Mouse (Mus musculus) forebrain, embryonic 15.5 days (tissue): ENCODE data around the gene Ehd2. TPM values are rescaled to one million over a fixed set of nuclear protein-coding genes. Genes with fewer than 3 reads are reported as not detected.
A peak's percentile ranks its signal among the peaks of the same experiment; 100 is the strongest.
"Not testable (repeated sequence)": the region's sequence is repeated elsewhere in the genome, so short reads cannot be mapped to it uniquely, and the experiment has no call there.

Source experiments
- ATAC-seq: fragments of 200-750 bp; cut with Nextera tagmentation; replicated peaks from 2 replicates; pipeline ENCODE4 v1.8.0; 2017; ENCODE audit warnings: mild to moderate bottlenecking, moderate TSS enrichment, moderate library complexity
- H3K27ac ChIP-seq: fragments of 300-500 bp; sonication (generic); replicated peaks from 2 replicates; pipeline ENCODE4 v1.5.1; 2015; ENCODE audit warnings: mild to moderate bottlenecking, inconsistent platforms
- H3K27me3 ChIP-seq: fragments of 300-500 bp; sonication (generic); 2 replicates; pipeline ENCODE4 v1.6.1; 2015; ENCODE audit warnings: inconsistent platforms
- H3K36me3 ChIP-seq: fragments of 300-500 bp; sonication (generic); 2 replicates; pipeline ENCODE4 v1.6.1; 2015; ENCODE audit warnings: mild to moderate bottlenecking, inconsistent platforms
- H3K4me1 ChIP-seq: fragments of 300-500 bp; sonication (generic); 2 replicates; pipeline ENCODE4 v1.6.1; 2015; ENCODE audit warnings: inconsistent platforms
- H3K4me2 ChIP-seq: fragments of 300-500 bp; sonication (generic); replicated peaks from 2 replicates; pipeline ENCODE4 v1.6.1; 2015; ENCODE audit warnings: mild to moderate bottlenecking, inconsistent platforms
- H3K4me3 ChIP-seq: fragments of 300-500 bp; sonication (generic); 2 replicates; pipeline ENCODE4 v1.5.1; 2015; ENCODE audit warnings: mild to moderate bottlenecking, inconsistent platforms
- H3K9ac ChIP-seq: fragments of 300-500 bp; sonication (generic); replicated peaks from 2 replicates; pipeline ENCODE4 v1.6.1; 2015; ENCODE audit warnings: mild to moderate bottlenecking, inconsistent platforms
- H3K9me3 ChIP-seq: fragments of 300-500 bp; sonication (generic); 2 replicates; pipeline ENCODE4 v1.6.1; 2016; ENCODE audit warnings: inconsistent platforms
- WGBS: fragments of 180-500 bp; shearing (Covaris S2); methylation state at CpG from one replicate; pipeline ENCODE4 v1.1.7; 2015; ENCODE audit warnings: mixed read lengths; 5-methylcytosine and 5-hydroxymethylcytosine counted together
- polyA plus RNA-seq: library from polyadenylated mRNA; unstranded; fragments of >200 nt; fragmentation: Nextera tagmentation; extraction: Ambion mirVana; gene quantifications from 2 replicates; pipeline ENCODE4 v1.2.1, GENCODE M21; 2015

The Ehd2 gene
- polyA plus RNA-seq, 1 experiment from 2014 or later, result 3.7 TPM

DNA sequence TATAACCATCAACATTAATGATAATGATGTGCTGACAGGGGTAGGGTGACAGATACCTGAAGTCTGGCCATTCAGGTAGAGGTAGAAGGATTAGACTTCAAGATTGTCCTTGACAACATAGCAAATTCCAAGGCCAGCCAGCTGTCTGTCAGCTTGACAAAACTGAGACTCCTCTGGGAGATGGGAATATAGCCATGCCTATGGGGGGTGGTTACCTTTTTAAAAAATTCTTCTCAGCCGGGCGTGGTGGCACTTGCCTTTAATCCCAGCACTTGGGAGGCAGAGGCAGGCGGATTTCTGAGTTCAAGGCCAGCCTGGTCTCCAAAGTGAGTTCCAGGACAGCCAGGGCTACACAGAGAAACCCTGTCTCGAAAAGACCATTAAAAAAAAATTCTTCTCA is 51.7 kb downstream of the Ehd2 start:
- ATAC-seq, H3K9me3 ChIP-seq, H3K4me2 ChIP-seq, H3K27me3 ChIP-seq, H3K27ac ChIP-seq, H3K4me3 ChIP-seq, H3K9ac ChIP-seq: not testable (repeated sequence)
- Histone ChIP-seq H3K4me1 (peaks cover 11% of the 10 kb centered on the region), H3K36me3 (peaks cover 37% of the 10 kb centered on the region)
- 93% methylated on average over 4 of the region's 4 CpGs for WGBS

DNA sequence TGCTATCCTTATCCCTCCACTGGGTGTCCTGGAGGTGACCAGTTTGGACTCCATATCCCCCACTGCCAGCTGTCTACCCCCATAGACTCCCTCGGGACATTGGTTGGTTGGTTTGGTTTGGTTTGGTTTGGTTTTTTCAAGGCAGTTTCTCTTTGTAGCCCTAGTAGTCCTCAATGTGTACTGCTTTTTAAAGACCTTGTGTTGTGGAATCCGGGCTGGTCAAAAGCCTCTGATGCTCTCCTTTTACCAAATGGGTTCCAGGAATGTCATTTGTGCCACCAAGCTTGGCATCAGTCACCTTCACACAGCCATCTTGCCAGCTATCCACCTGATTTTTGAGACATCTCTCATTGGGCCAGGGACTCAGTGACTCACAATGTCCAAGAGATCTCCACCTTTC is 52.6 kb downstream of the Ehd2 start:
- no peak overlapping the region for H3K9ac ChIP-seq
- no peak overlapping the region for H3K27ac ChIP-seq
- no peak for ATAC-seq

DNA sequence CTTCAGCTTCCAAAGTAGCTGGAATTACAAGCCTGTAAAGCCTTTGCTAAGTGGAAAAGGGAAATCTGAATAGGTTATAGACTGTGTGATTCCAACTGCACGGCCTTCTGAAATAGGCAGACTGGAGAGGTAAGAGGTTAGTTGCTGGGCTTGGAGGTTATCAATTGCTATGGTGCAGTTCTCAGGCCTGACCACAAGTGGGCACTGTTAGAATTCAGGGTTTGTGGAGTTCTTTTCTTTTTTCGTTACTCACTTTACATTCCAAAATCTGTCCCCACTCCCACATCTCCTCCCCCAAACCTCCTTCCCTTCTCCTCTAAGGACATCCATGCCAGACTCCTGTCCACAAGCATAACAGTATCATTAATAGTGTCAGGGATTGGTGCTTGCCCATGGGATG is 53.1 kb downstream of the Ehd2 start:
- WGBS, result 44% methylated on average over 2 of the region's 2 CpGs

More for the DNA sequence above, 52.6 kb downstream of the Ehd2 start:
- Histone ChIP-seq H3K4me1 (peaks cover 1% of the 10 kb centered on the region; the same call in 1 of the 2 replicates), H3K9me3 (no peaks in the 10 kb centered on the region), H3K4me3 (no peak overlapping the region), H3K4me2 (no peak overlapping the region), H3K27me3 (no peaks in the 10 kb centered on the region), H3K36me3 (peaks cover 29% of the 10 kb centered on the region)
- WGBS, result 93% methylated on average over 2 of the region's 2 CpGs

DNA sequence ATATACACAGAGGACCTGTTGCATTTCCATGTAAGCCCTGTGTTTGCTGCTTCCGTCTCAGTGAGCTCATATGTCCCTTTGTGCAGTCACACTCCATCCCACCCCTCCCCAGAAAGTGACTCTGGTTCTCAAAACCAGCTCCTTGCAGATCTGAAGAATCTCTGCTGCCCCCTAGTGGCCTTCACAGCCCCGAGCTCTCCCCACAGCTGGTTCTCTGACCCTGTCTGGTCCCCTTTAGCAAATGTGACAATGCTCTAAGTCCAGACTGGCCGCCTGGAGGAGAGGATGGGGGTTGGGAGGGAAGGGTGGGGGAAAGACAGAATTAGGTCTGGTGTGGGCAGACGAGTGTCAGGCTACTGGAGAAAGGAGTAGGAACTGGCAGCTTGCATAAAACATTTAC is 55.2 kb downstream of the Ehd2 start:
- Histone ChIP-seq H3K27me3 (no peaks in the 10 kb centered on the region), H3K9me3 (no peaks in the 10 kb centered on the region), H3K4me2 (no peak overlapping the region), H3K27ac (no peak overlapping the region), H3K9ac (no peak overlapping the region), H3K4me3 (no peak overlapping the region), H3K4me1 (no peaks in the 10 kb centered on the region), H3K36me3 (peaks cover 10% of the 10 kb centered on the region)
- 0% methylated on average over 4 of the region's 4 CpGs for WGBS
- ATAC-seq, result peak; percentile 64

More for the DNA sequence above, 53.1 kb downstream of the Ehd2 start:
- no peak for ATAC-seq
- Histone ChIP-seq H3K4me3 (no peak overlapping the region), H3K4me1 (no peaks in the 10 kb centered on the region), H3K9ac (no peak overlapping the region), H3K4me2 (no peak overlapping the region), H3K9me3 (no peaks in the 10 kb centered on the region), H3K27ac (no peak overlapping the region), H3K27me3 (no peaks in the 10 kb centered on the region), H3K36me3 (peaks cover 24% of the 10 kb centered on the region)

DNA sequence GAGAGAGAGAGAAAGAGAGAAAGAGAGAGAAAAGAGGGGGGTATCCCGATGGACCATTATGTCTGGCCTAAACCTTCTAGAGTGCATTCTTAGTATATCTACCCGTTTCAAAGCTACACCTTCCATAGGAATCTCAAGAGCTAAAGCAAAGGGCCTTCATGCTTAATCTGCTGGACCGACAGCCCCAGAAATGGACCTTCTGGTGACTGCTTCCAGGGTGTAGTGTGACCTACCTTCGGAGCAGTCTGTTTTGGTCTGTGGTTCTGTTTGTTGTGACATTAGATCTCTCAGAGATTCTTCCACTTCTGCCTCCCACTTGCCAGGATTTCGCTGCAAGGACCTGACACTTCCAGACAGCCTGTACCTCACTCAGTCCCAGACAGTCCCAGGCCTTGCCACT is 56.8 kb downstream of the Ehd2 start:
- H3K4me1 ChIP-seq, result no peaks in the 10 kb centered on the region
- no peaks in the 10 kb centered on the region for H3K9me3 ChIP-seq
- WGBS, result 89% methylated on average over 5 of the region's 5 CpGs
- no peak overlapping the region for H3K4me2 ChIP-seq
- no peak overlapping the region for H3K4me3 ChIP-seq
- no peaks in the 10 kb centered on the region for H3K27me3 ChIP-seq
- H3K36me3 ChIP-seq, result no peaks in the 10 kb centered on the region
- ATAC-seq, result no peak
- no peak overlapping the region for H3K27ac ChIP-seq
- no peak overlapping the region for H3K9ac ChIP-seq

DNA sequence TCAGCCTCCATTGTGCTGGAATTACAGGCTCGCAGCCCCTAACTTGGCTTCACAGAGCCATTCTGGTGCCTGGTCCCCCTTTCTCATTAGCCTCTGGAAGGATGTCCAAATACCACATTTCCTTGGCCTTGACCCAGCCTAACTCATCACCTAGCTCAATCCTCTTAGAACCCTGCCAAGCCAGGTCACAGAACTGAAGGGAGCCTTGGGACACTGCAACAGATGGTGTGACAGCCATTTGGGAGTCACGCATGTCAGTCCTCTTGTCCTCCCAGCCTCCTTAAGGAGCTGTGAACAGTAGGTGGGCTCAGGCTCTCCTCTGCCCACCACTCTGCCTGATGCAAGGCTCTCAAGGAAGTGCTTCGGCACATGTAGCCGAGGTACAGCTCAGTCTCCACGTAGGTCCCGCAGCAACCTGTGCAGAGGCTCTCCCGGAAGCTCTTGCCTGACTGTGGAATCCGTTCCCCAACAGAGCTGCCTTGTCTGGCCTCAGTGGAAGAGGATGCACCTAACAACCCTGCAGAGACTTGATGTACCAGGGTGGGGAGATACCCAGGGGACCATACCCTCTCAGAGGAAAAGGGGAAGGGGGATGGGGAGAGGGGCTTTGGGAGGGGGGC is 59.3 kb downstream of the Ehd2 start:
- H3K36me3 ChIP-seq, result no peaks in the 10 kb centered on the region
- no peak overlapping the region for H3K27ac ChIP-seq
- no peaks in the 10 kb centered on the region for H3K9me3 ChIP-seq
- ATAC-seq, result no peak
- no peak overlapping the region for H3K9ac ChIP-seq
- WGBS, result 88% methylated on average over 8 of the region's 8 CpGs
- H3K27me3 ChIP-seq, result no peaks in the 10 kb centered on the region
- H3K4me2 ChIP-seq, result no peak overlapping the region
- no peak overlapping the region for H3K4me3 ChIP-seq
- no peaks in the 10 kb centered on the region for H3K4me1 ChIP-seq

DNA sequence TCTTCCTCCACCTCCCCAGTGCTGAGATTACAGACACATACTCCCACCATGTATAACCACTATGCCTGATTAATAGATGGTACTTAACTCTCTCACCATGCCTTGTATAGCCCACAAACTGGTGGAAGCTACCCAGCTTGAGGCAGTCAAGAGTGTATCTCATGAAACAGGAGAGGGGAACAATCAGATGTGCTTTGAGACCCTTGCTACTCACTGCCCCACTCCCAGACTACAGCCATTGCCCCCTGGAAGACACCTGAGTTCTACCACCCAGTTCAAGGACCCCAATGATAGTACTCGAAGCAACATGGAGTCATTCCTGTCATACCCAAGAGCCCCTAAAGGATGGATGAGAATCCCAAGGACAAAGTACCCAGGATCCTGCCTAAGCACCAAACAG is 60.8 kb downstream of the Ehd2 start:
- 97% methylated on average over 1 of the region's 1 CpGs for WGBS
- Histone ChIP-seq H3K9ac (no peak overlapping the region), H3K4me1 (no peaks in the 10 kb centered on the region), H3K27ac (no peak overlapping the region), H3K36me3 (no peaks in the 10 kb centered on the region), H3K9me3 (no peaks in the 10 kb centered on the region), H3K4me3 (no peak overlapping the region), H3K4me2 (no peak overlapping the region), H3K27me3 (no peaks in the 10 kb centered on the region)
- ATAC-seq, result no peak

DNA sequence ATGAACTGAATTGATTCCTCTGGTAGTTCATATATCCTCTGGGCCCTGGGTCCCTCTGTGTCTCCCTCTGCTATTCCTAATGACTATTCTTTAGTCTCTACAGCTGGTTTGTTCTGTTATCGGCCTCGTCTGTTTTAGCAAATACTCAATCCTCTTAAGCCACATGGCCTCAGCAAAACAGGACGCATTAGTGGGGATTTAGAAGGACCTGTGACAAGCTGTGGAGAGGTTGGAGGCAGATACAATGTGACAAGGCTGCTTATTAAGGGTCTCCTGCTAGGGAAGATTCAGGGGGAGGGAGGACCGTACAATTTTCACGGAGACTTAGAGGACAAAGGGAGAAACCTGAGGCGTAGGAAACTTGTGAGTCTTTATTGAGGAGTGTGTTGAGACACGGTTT is 61.5 kb downstream of the Ehd2 start:
- Histone ChIP-seq H3K4me2 (no peak overlapping the region), H3K4me3 (no peak overlapping the region), H3K9me3 (no peaks in the 10 kb centered on the region), H3K27me3 (no peaks in the 10 kb centered on the region), H3K9ac (no peak overlapping the region), H3K27ac (no peak overlapping the region), H3K4me1 (no peaks in the 10 kb centered on the region), H3K36me3 (no peaks in the 10 kb centered on the region)
- 58% methylated on average over 7 of the region's 7 CpGs for WGBS
- no peak for ATAC-seq

DNA sequence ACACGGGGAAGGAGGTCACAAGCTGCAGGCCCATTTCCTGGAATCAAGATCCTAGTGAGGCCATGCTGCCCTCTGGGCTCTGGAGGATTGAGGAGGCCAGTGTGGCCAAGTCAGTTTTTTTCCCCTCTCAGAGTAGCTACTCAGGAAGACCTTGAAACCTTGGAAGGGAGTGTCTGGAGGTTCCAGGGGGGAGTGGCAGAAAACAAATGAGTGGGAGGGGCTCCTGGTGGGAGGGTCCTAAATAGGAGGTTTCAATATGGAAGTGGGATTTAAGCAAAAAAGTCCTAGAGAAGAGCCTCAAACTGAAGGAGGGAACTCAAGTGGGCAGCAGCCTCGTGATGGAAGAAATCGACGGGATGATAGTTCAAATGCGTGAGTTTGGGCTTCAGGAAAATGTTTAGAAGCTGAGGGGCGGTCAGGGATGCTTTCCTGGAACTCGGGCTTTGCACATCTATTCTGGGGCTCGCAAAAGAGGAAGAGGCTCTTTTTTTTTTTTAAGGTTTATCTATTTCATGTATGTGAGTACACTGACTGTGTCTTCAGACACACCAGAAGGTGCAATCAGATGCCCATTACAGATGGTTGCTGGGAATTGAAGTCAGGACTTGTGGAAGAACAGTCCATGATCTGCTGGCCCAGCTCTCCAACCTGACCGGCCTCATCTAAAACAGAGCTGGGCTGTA is 65.9 kb downstream of the Ehd2 start:
- Histone ChIP-seq H3K36me3 (no peaks in the 10 kb centered on the region), H3K4me1 (no peaks in the 10 kb centered on the region), H3K9ac (no peak overlapping the region), H3K27me3 (no peaks in the 10 kb centered on the region), H3K27ac (no peak overlapping the region), H3K4me2 (no peak overlapping the region), H3K4me3 (no peak overlapping the region), H3K9me3 (no peaks in the 10 kb centered on the region)
- no peak for ATAC-seq
- 79% methylated on average over 9 of the region's 9 CpGs for WGBS

Other genes starting within 250 kb of the Ehd2 start
- not detected in 2 replicates for gene Obox5, start 217.4 kb downstream of the Ehd2 start, polyA plus RNA-seq
- not detected in 2 replicates for gene Obox6, start 127.9 kb downstream of the Ehd2 start, polyA plus RNA-seq
- gene Crx, start 87.6 kb downstream of the Ehd2 start, polyA plus RNA-seq, result 0.88 TPM in 1 of 2 replicates, not detected in the other
- 0.25 TPM in 1 of 2 replicates, not detected in the other for gene Crxos, start 85.0 kb downstream of the Ehd2 start, polyA plus RNA-seq
- gene Selenow, start 45.2 kb downstream of the Ehd2 start, polyA plus RNA-seq, result 1,503 and 1,574 TPM in 2 replicates
- gene Nop53, start 21.5 kb downstream of the Ehd2 start, polyA plus RNA-seq, result 144 and 150 TPM in 2 replicates
- 10.1 and 10.7 TPM in 2 replicates for gene Bicra, start 80.4 kb upstream of the Ehd2 start, polyA plus RNA-seq
- 0.09 TPM in 1 of 2 replicates, not detected in the other for gene Zfp541, start 94.2 kb upstream of the Ehd2 start, polyA plus RNA-seq
- gene Napa, start 130.9 kb upstream of the Ehd2 start, polyA plus RNA-seq, result 186 and 200 TPM in 2 replicates
- 43.0 and 43.7 TPM in 2 replicates for gene Kptn, start 152.3 kb upstream of the Ehd2 start, polyA plus RNA-seq
- 0.96 and 1.1 TPM in 2 replicates for gene Slc8a2, start 162.3 kb upstream of the Ehd2 start, polyA plus RNA-seq
- gene Meis3, start 207.5 kb upstream of the Ehd2 start, polyA plus RNA-seq, result 110 and 116 TPM in 2 replicates